Mouse (Mus musculus): ENCODE data around the gene Sh3kbp1. TPM values are rescaled to one million over a fixed set of nuclear protein-coding genes. Genes with fewer than 3 reads are reported as not detected.

Sh3kbp1 gene
- polyA plus RNA-seq, 1 experiment from 2014 or later = 49.6 TPM

DNA sequence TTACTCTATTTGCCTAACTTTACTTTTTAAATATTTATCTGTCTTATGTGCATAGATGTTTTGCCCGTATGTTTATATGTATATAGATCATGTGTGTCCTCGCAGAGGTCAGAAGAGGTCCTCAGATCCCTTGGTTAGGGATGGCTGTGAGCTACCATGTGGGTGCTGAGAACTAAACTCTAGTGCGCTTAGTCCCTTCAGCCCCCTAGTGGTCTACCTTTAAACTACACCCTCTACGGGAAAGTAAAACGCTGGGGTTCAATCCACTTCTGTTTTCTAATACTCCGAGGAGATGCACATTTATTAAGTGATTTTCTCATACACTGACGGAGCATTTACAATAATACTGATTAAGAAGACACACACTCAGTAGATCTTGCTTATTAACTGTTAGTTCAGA, 44.3 kb downstream of the Sh3kbp1 start:
- no peak overlapping the region for H3K27ac ChIP-seq (ENCODE audit: low read depth, low read length)
- no peaks in the 10 kb centered on the region for H3K27me3 ChIP-seq (replicated peaks; ENCODE audit: control insufficient read depth, insufficient read depth, low read length)
- H3K36me3 ChIP-seq (ENCODE audit: control insufficient read depth, insufficient read depth, low read length) = no peaks in the 10 kb centered on the region
- no peak overlapping the region for H3K9ac ChIP-seq (ENCODE audit: low read depth, low read length)
- 91% methylated on average over 7 of the region's 7 CpGs for WGBS
- H3K9me3 ChIP-seq (ENCODE audit: control insufficient read depth, low read length) = no peaks in the 10 kb centered on the region
- H3K4me2 ChIP-seq (ENCODE audit: low read length) = no peak overlapping the region
- no peak overlapping the region for H3K4me3 ChIP-seq (ENCODE audit: low read length)
- ATAC-seq = no peak
- H3K4me1 ChIP-seq (ENCODE audit: control insufficient read depth, insufficient read depth, low read depth, low read length) = no peaks in the 10 kb centered on the region

DNA sequence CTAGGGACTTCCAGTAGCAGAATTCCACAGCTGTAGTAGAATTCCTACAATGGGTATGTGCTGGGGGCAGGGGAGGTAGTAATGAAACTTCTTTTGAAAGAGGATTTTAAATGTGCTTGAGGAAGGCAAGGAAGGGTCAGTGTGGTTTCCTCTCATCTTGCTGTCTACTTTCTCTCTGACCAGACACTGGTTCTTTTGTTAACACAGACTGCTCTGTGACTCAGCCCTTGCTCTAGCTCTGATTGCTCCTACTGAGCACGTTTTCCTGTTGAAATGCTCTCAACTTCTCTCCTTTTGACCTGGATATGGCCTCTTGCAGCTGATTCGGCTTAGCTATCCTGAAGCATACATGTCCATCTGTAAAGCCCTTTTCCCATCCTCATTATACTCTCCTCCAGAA, 45.4 kb downstream of the Sh3kbp1 start:
- WGBS = 36% methylated on average over 2 of the region's 2 CpGs
- no peak for ATAC-seq
- H3K27me3 ChIP-seq (replicated peaks; ENCODE audit: control insufficient read depth, insufficient read depth, low read length) = no peaks in the 10 kb centered on the region
- H3K9me3 ChIP-seq (ENCODE audit: control insufficient read depth, low read length) = no peaks in the 10 kb centered on the region
- no peak overlapping the region for H3K4me2 ChIP-seq (ENCODE audit: low read length)
- H3K36me3 ChIP-seq (ENCODE audit: control insufficient read depth, insufficient read depth, low read length) = no peaks in the 10 kb centered on the region
- no peak overlapping the region for H3K9ac ChIP-seq (ENCODE audit: low read depth, low read length)
- H3K4me3 ChIP-seq (ENCODE audit: low read length) = no peak overlapping the region
- H3K27ac ChIP-seq (ENCODE audit: low read depth, low read length) = no peak overlapping the region
- H3K4me1 ChIP-seq (ENCODE audit: control insufficient read depth, insufficient read depth, low read depth, low read length) = no peaks in the 10 kb centered on the region

DNA sequence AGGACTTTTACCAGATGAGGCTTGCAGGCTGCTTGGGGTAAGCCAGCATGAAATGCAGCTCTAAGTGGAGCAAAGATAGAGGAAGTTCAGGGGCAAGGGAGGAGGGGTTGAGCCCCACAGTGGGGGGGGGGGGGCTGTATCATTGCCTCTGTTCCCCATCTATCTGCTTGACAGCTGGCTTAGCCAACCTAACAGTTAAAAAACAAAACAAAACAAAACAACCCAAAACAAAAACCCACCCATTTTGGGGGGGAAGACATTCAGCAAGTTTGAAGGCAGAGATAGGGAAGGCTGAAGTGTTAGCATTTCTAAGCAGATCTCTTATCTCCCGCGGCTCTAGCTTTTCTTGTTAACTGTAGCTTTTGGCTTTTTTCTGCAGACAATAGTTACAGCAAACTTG, 49.2 kb downstream of the Sh3kbp1 start:
- no peak overlapping the region for H3K4me2 ChIP-seq (ENCODE audit: low read length)
- 33% methylated on average over 2 of the region's 2 CpGs for WGBS
- no peaks in the 10 kb centered on the region for H3K9me3 ChIP-seq (ENCODE audit: control insufficient read depth, low read length)
- no peak for ATAC-seq
- H3K36me3 ChIP-seq (ENCODE audit: control insufficient read depth, insufficient read depth, low read length) = no peaks in the 10 kb centered on the region
- no peak overlapping the region for H3K9ac ChIP-seq (ENCODE audit: low read depth, low read length)
- H3K4me1 ChIP-seq (ENCODE audit: control insufficient read depth, insufficient read depth, low read depth, low read length) = no peaks in the 10 kb centered on the region
- no peak overlapping the region for H3K27ac ChIP-seq (ENCODE audit: low read depth, low read length)
- H3K4me3 ChIP-seq (ENCODE audit: low read length) = no peak overlapping the region
- H3K27me3 ChIP-seq (replicated peaks; ENCODE audit: control insufficient read depth, insufficient read depth, low read length) = no peaks in the 10 kb centered on the region; the same call in 1 of the 2 replicates

DNA sequence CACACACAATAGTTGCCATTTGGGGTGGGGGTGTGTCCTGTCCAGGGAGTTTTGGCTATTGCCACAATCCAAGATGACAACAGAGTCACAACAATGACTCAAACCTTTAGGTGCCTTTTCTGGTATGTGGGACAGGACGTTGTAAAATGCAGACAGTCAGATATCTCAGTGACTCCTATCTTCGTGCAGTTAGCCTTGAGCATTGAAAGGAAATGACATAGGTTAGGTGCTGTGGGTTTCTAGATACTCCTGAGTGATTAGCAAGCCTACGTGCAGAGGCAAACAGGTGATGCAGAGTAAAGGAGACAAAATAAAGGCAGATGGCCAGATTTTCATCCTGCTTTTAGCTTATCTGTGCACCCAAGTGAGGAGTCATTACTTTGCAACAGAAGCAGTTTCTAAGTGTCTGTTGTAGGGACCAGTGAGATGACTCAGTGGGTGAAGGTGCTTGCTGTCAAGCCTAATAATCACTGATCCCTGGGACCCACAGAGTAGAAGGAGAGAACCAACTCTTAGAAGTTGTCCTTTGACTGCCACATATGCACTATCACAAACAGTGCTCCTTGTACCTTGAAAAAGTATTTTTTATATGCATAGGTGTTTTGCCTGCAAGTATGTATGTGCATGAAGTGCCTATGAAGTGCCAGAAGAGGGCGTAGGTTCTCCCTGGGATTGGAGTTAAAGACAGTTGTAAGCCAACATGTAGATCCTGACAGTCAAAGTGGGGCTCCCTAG, 50.7 kb downstream of the Sh3kbp1 start:
- no peaks in the 10 kb centered on the region for H3K36me3 ChIP-seq (ENCODE audit: control insufficient read depth, insufficient read depth, low read length)
- no peak overlapping the region for H3K4me2 ChIP-seq (ENCODE audit: low read length)
- 79% methylated on average over 4 of the region's 4 CpGs for WGBS
- H3K9ac ChIP-seq (ENCODE audit: low read depth, low read length) = no peak overlapping the region
- H3K27me3 ChIP-seq (replicated peaks; ENCODE audit: control insufficient read depth, insufficient read depth, low read length) = no peaks in the 10 kb centered on the region; the same call in 1 of the 2 replicates
- no peak overlapping the region for H3K4me3 ChIP-seq (ENCODE audit: low read length)
- H3K27ac ChIP-seq (ENCODE audit: low read depth, low read length) = no peak overlapping the region
- H3K4me1 ChIP-seq (ENCODE audit: control insufficient read depth, insufficient read depth, low read depth, low read length) = no peaks in the 10 kb centered on the region
- ATAC-seq = no peak
- no peaks in the 10 kb centered on the region for H3K9me3 ChIP-seq (ENCODE audit: control insufficient read depth, low read length)

DNA sequence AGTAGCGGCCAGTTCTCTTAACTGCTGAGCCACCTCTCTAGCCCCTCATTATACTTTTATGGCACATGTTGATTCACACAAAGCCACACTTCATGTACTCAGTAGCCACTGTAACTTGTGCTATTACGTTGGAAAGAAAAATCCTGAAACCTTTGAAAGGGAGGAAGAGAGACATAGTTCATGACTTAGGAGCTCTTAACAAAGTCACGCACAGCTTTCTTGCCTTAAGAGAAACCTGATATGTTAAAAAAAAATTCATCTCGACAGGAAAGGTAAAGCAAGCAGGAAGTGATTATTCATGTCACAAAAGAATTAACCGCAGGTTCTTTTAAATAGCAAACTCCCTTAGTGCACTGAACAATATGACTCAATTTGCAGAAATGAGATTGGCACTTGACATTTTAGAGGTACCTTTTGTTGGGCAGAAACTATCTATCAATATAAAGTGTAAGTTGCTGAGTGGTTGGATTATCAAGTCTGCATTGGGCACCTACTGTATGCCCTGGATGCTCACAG, 51.3 kb downstream of the Sh3kbp1 start:
- Histone ChIP-seq H3K9ac (ENCODE audit: low read depth, low read length) (no peak overlapping the region), H3K9me3 (ENCODE audit: control insufficient read depth, low read length) (no peaks in the 10 kb centered on the region), H3K4me1 (ENCODE audit: control insufficient read depth, insufficient read depth, low read depth, low read length) (no peaks in the 10 kb centered on the region), H3K36me3 (ENCODE audit: control insufficient read depth, insufficient read depth, low read length) (no peaks in the 10 kb centered on the region), H3K27ac (ENCODE audit: low read depth, low read length) (no peak overlapping the region), H3K27me3 (replicated peaks; ENCODE audit: control insufficient read depth, insufficient read depth, low read length) (no peaks in the 10 kb centered on the region; the same call in 1 of the 2 replicates), H3K4me3 (ENCODE audit: low read length) (no peak overlapping the region), H3K4me2 (ENCODE audit: low read length) (no peak overlapping the region)
- whole genome bisulfite sequencing = 80% methylated on average over 5 of the region's 5 CpGs
- ATAC-seq = no peak

DNA sequence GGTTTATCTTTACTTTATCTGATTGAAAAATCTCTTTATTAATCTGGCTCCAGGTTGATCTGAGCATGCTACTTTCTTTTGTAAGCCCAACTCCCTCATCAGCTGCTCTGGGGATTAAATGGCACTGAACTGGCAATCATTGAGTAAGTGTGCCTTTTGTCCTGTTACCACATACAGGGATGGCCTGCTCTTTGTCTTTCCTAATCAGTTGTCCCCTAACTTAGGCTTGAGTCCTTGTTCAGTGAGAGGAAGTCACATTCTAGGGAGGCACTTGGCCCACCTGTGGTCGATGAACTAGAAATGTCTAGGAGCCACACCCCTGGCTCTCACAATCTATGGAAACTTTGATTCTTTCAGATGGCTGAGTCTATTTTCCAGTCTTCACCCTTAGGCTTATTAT, 58.4 kb downstream of the Sh3kbp1 start:
- H3K27ac ChIP-seq (ENCODE audit: low read depth, low read length) = no peak overlapping the region
- H3K36me3 ChIP-seq (ENCODE audit: control insufficient read depth, insufficient read depth, low read length) = no peaks in the 10 kb centered on the region
- H3K4me2 ChIP-seq (ENCODE audit: low read length) = no peak overlapping the region
- no peak overlapping the region for H3K9ac ChIP-seq (ENCODE audit: low read depth, low read length)
- WGBS = 64% methylated on average over 1 of the region's 1 CpGs
- H3K27me3 ChIP-seq (replicated peaks; ENCODE audit: control insufficient read depth, insufficient read depth, low read length) = no peaks in the 10 kb centered on the region; the same call in 1 of the 2 replicates
- no peak for ATAC-seq
- no peak overlapping the region for H3K4me3 ChIP-seq (ENCODE audit: low read length)
- no peaks in the 10 kb centered on the region for H3K4me1 ChIP-seq (ENCODE audit: control insufficient read depth, insufficient read depth, low read depth, low read length)
- H3K9me3 ChIP-seq (ENCODE audit: control insufficient read depth, low read length) = no peaks in the 10 kb centered on the region

DNA sequence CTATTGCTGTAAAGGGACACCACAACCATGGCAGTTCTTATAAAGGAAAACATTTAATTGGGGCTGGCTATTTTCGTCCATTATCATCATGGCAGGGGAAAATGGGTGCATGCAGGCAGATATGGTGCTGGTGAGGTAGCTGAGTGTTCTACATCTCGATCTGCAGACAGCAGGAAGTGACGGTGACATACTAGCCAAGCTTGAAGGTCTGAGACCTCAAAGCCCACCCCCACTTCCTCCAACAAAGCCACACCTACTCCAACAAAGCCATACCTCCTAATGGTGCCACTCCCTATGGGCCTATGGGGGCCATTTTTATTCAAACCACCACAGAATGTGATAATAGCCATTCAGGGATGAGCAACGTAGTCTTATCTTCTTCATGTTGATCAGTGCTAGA, 59.8 kb downstream of the Sh3kbp1 start:
- Histone ChIP-seq H3K9ac (ENCODE audit: low read depth, low read length) (no peak overlapping the region), H3K9me3 (ENCODE audit: control insufficient read depth, low read length) (no peaks in the 10 kb centered on the region), H3K27ac (ENCODE audit: low read depth, low read length) (no peak overlapping the region), H3K4me1 (ENCODE audit: control insufficient read depth, insufficient read depth, low read depth, low read length) (no peaks in the 10 kb centered on the region), H3K4me3 (ENCODE audit: low read length) (no peak overlapping the region), H3K36me3 (ENCODE audit: control insufficient read depth, insufficient read depth, low read length) (no peaks in the 10 kb centered on the region), H3K4me2 (ENCODE audit: low read length) (no peak overlapping the region), H3K27me3 (replicated peaks; ENCODE audit: control insufficient read depth, insufficient read depth, low read length) (no peaks in the 10 kb centered on the region; the same call in 1 of the 2 replicates)
- no peak for ATAC-seq
- 93% methylated on average over 4 of the region's 4 CpGs for WGBS

DNA sequence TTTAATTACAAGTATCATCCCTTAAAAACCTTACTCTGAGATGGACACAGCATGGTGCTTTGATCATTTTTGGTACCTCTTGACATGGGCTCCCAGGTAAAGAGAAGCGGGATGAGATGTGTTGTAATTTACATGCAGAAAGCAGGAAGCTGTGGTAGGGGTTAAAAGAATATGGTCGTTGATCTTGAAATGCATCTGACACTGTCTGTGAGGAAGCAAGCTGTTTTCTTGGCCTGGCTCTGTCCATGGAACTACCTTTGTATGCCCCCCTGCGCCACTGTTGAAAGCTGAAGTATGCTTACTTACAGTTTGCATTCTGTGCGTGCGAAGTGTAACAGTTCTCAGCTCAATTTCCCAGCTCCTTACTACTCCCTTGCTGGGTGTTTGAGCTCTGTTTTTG, 61.6 kb downstream of the Sh3kbp1 start:
- Histone ChIP-seq H3K9me3 (ENCODE audit: control insufficient read depth, low read length) (no peaks in the 10 kb centered on the region), H3K27me3 (replicated peaks; ENCODE audit: control insufficient read depth, insufficient read depth, low read length) (no peaks in the 10 kb centered on the region; the same call in 1 of the 2 replicates), H3K4me2 (ENCODE audit: low read length) (no peak overlapping the region), H3K9ac (ENCODE audit: low read depth, low read length) (no peak overlapping the region), H3K4me3 (ENCODE audit: low read length) (no peak overlapping the region), H3K36me3 (ENCODE audit: control insufficient read depth, insufficient read depth, low read length) (no peaks in the 10 kb centered on the region), H3K4me1 (ENCODE audit: control insufficient read depth, insufficient read depth, low read depth, low read length) (no peaks in the 10 kb centered on the region), H3K27ac (ENCODE audit: low read depth, low read length) (no peak overlapping the region)
- WGBS = 87% methylated on average over 5 of the region's 5 CpGs
- ATAC-seq = no peak

DNA sequence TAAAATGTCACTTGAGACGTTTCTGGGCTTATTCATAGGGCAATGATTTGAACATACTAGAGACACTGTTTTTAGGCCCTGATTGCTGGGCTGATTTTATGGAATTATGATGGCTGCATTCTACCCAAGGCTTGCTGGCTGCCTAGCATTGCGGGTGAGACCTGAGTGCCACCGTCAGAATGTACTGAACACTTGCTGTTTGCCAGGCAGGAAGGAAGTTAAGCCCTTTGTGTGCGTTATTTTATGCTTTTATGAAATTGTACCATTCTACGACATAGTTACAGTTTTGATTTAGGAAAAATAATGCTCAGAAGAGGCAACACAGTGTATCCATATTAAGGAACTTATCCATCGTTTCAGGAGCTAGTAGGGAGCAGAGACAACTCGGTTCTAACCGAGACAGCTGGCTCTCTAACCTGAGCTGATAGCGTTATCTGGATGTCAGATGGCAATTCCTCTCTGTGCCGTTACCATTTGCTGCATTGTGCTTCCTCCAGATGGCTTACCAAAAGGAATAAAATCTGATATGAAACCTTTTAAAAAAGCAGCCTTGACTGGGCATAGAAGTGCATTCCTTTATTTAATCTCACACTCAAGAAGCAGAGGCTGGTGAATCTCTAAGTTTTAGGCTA, 62.8 kb downstream of the Sh3kbp1 start:
- no peak for ATAC-seq
- no peaks in the 10 kb centered on the region for H3K9me3 ChIP-seq (ENCODE audit: control insufficient read depth, low read length)
- no peak overlapping the region for H3K4me2 ChIP-seq (ENCODE audit: low read length)
- no peaks in the 10 kb centered on the region for H3K4me1 ChIP-seq (ENCODE audit: control insufficient read depth, insufficient read depth, low read depth, low read length)
- no peaks in the 10 kb centered on the region; the same call in 1 of the 2 replicates for H3K27me3 ChIP-seq (replicated peaks; ENCODE audit: control insufficient read depth, insufficient read depth, low read length)
- H3K36me3 ChIP-seq (ENCODE audit: control insufficient read depth, insufficient read depth, low read length) = no peaks in the 10 kb centered on the region
- H3K27ac ChIP-seq (ENCODE audit: low read depth, low read length) = no peak overlapping the region
- 68% methylated on average over 10 of the region's 10 CpGs for WGBS
- H3K9ac ChIP-seq (ENCODE audit: low read depth, low read length) = no peak overlapping the region
- no peak overlapping the region for H3K4me3 ChIP-seq (ENCODE audit: low read length)

All from hindbrain, embryonic 16.5 days (tissue).